Comparison of ENCODE assay signal across 8 mouse cellular contexts in genomic region chr6:47919646-47920446, GRCm38 (mm10). TPM values are rescaled to one million over a fixed set of nuclear protein-coding genes. Genes with fewer than 3 reads are reported as not detected.
DNase-seq lines count a peak whose midpoint lies in the region; ATAC-seq lines count a peak whose summit lies in the region.

No protein-coding gene starts in this region.

- peak overlapping the region; percentile 88 for H3K4me3 ChIP-seq in heart, embryonic 15.5 days
- peak overlapping the region; percentile 98 for H3K4me3 ChIP-seq in brown adipose tissue, adult 24 weeks (ENCODE audit: insufficient read depth, low read depth, low read length)
- H3K4me3 ChIP-seq in hindbrain, embryonic 15.5 days: peak overlapping the region; percentile 85
- H3K4me3 ChIP-seq in midbrain, embryonic 16.5 days (ENCODE audit: low read depth, low read length): peak overlapping the region; percentile 85

- peak overlapping the region; percentile 80; the same call in 1 of the 2 replicates for H3K9ac ChIP-seq in heart, embryonic 15.5 days
- peak overlapping the region; percentile 74 for H3K9ac ChIP-seq in hindbrain, embryonic 15.5 days
- H3K9ac ChIP-seq in midbrain, embryonic 16.5 days (ENCODE audit: low read depth, low read length): peak overlapping the region; percentile 85; the same call in 1 of the 2 replicates

- H3K4me2 ChIP-seq in heart, embryonic 15.5 days: peak overlapping the region; percentile 63
- H3K4me2 ChIP-seq in hindbrain, embryonic 15.5 days: peak overlapping the region; percentile 87
- peak overlapping the region; percentile 58 for H3K4me2 ChIP-seq in midbrain, embryonic 16.5 days (ENCODE audit: low read length)

- intact Hi-C loops in heart, postnatal 10 days (cut with DNase I): loop anchor here (1.0 kb wide), 1 partner anchor 43 kb away; the partner anchor contains the start of gene Zfp282

- DNase-seq in heart, postnatal 10 days: no peak
- DNase-seq in right cerebral cortex, adult 2 months (ENCODE audit: low spot score in 2 of 2): no peak
- DNase-seq in testis, postnatal 14 days (ENCODE audit: low spot score): no peak

- H3K27ac ChIP-seq in heart, embryonic 15.5 days: peak overlapping the region; percentile 97; the same call in 1 of the 2 replicates
- peak overlapping the region; percentile 38; the same call in 1 of the 2 replicates for H3K27ac ChIP-seq in brown adipose tissue, adult 24 weeks (replicated peaks; ENCODE audit: low read depth, low read length)
- H3K27ac ChIP-seq in hindbrain, embryonic 15.5 days (replicated peaks): peak overlapping the region; percentile 96
- H3K27ac ChIP-seq in midbrain, embryonic 16.5 days (ENCODE audit: low read length): peak overlapping the region; percentile 95

- H3K9me3 ChIP-seq in heart, embryonic 15.5 days (replicated peaks): no peaks in the 10 kb centered on the region
- no peaks in the 10 kb centered on the region for H3K9me3 ChIP-seq in hindbrain, embryonic 15.5 days
- no peaks in the 10 kb centered on the region for H3K9me3 ChIP-seq in midbrain, embryonic 16.5 days (replicated peaks; ENCODE audit: control insufficient read depth, low read length, poor library complexity, severe bottlenecking)

- H3K27me3 ChIP-seq in heart, embryonic 15.5 days: no peaks in the 10 kb centered on the region
- 0 out of 2 replicates have a peak, but pooled peaks cover 2% of the 10 kb centered on the region for H3K27me3 ChIP-seq in hindbrain, embryonic 15.5 days
- no peaks in the 10 kb centered on the region for H3K27me3 ChIP-seq in midbrain, embryonic 16.5 days (ENCODE audit: control insufficient read depth, insufficient read depth, low read depth, low read length)

- peaks cover 12% of the 10 kb centered on the region for H3K4me1 ChIP-seq in heart, embryonic 15.5 days (replicated peaks)
- H3K4me1 ChIP-seq in brown adipose tissue, adult 24 weeks (ENCODE audit: control insufficient read depth, insufficient read depth, insufficient read length, low read length): peaks cover 8% of the 10 kb centered on the region
- peaks cover 19% of the 10 kb centered on the region for H3K4me1 ChIP-seq in hindbrain, embryonic 15.5 days (replicated peaks)
- peaks cover 15% of the 10 kb centered on the region for H3K4me1 ChIP-seq in midbrain, embryonic 16.5 days (ENCODE audit: control insufficient read depth, insufficient read depth, low read length)

- 0 out of 2 replicates have a peak, but pooled peaks have one; percentile 7 for ATAC-seq in heart, embryonic 15.5 days (replicated peaks; ENCODE audit: insufficient number of reproducible peaks, insufficient read depth, low FRiP score, low read depth)
- ATAC-seq in hindbrain, embryonic 15.5 days (ENCODE audit: low FRiP score, low read depth): peak; percentile 46; the same call in 1 of the 2 replicates
- ATAC-seq in midbrain, embryonic 16.5 days: peak; percentile 46
- no peak for ATAC-seq in frontal cortex, adult (ENCODE audit: low TSS enrichment)

- H3K36me3 ChIP-seq in heart, embryonic 15.5 days: 0 out of 2 replicates have a peak, but pooled peaks cover 2% of the 10 kb centered on the region
- H3K36me3 ChIP-seq in hindbrain, embryonic 15.5 days: no peaks in the 10 kb centered on the region
- no peaks in the 10 kb centered on the region for H3K36me3 ChIP-seq in midbrain, embryonic 16.5 days (ENCODE audit: control insufficient read depth, insufficient read depth, low read length)

- WGBS in heart, embryonic 15.5 days: 31% methylated on average over 11 of the region's 11 CpGs
- WGBS in hindbrain, embryonic 15.5 days: 29% methylated on average over 11 of the region's 11 CpGs
- 27% methylated on average over 11 of the region's 11 CpGs for WGBS in midbrain, embryonic 16.5 days

RNA-seq across cellular contexts. Expression of gene Zfp212, which starts 0.4 kb away (rescaled TPM):
- 9.8 and 10.1 TPM in 2 replicates for polyA plus RNA-seq in heart, embryonic 15.5 days (2015; fragmentation: Nextera tagmentation; extraction: Ambion mirVana)
- 10 to 100 TPM; 12.6 to 12.7 TPM for total RNA-seq in heart, postnatal 10 days (2021)
- 2.1 and 4.5 TPM in 2 replicates for polyA plus RNA-seq in brown adipose tissue, adult 24 weeks (2012; ENCODE audit: insufficient read depth, insufficient read length, missing spikeins)
- polyA plus RNA-seq in hindbrain, embryonic 15.5 days (2015; fragmentation: Nextera tagmentation; extraction: Ambion mirVana): 16.9 TPM in 2 replicates
- 17.7 and 20.5 TPM in 2 replicates for polyA plus RNA-seq in midbrain, embryonic 16.5 days (2015; fragmentation: Nextera tagmentation; extraction: Ambion mirVana)

RNA-seq across cellular contexts. Expression of gene Zfp956, which starts 33.3 kb away (rescaled TPM):
- polyA plus RNA-seq in heart, embryonic 15.5 days (2015; fragmentation: Nextera tagmentation; extraction: Ambion mirVana): 2.9 and 4.4 TPM in 2 replicates
- total RNA-seq in heart, postnatal 10 days (2021): 1 to 10 TPM; 1.9 to 2.1 TPM
- 1.9 TPM in 1 of 2 replicates, not detected in the other for polyA plus RNA-seq in brown adipose tissue, adult 24 weeks (2012; ENCODE audit: insufficient read depth, insufficient read length, missing spikeins)
- polyA plus RNA-seq in hindbrain, embryonic 15.5 days (2015; fragmentation: Nextera tagmentation; extraction: Ambion mirVana): 19.6 and 23.0 TPM in 2 replicates
- polyA plus RNA-seq in midbrain, embryonic 16.5 days (2015; fragmentation: Nextera tagmentation; extraction: Ambion mirVana): 25.9 and 26.3 TPM in 2 replicates

RNA-seq across cellular contexts. Expression of gene Zfp282, which starts 42.8 kb away (rescaled TPM):
- 7.6 and 10.8 TPM in 2 replicates for polyA plus RNA-seq in heart, embryonic 15.5 days (2015; fragmentation: Nextera tagmentation; extraction: Ambion mirVana)
- total RNA-seq in heart, postnatal 10 days (2021): 10 to 100 TPM; 10.2 to 10.4 TPM
- 1.6 and 1.7 TPM in 2 replicates for polyA plus RNA-seq in brown adipose tissue, adult 24 weeks (2012; ENCODE audit: insufficient read depth, insufficient read length, missing spikeins)
- 23.9 and 26.2 TPM in 2 replicates for polyA plus RNA-seq in hindbrain, embryonic 15.5 days (2015; fragmentation: Nextera tagmentation; extraction: Ambion mirVana)
- 22.8 and 23.8 TPM in 2 replicates for polyA plus RNA-seq in midbrain, embryonic 16.5 days (2015; fragmentation: Nextera tagmentation; extraction: Ambion mirVana)

Comparison
In these comparisons a context has a peak if more than half of its experiments do, and no peak if none do; other contexts are left out.
1. H3K27ac ChIP-seq: peak in every context shown above with its lines; median percentile 97 in heart, embryonic 15.5 days; 96 in hindbrain, embryonic 15.5 days; 95 in midbrain, embryonic 16.5 days; 38 in brown adipose tissue, adult 24 weeks.